Mouse (Mus musculus) liver, embryonic 11.5 days (tissue): ENCODE measurements around the gene Polr3gl. TPM values are rescaled to one million over a fixed set of nuclear protein-coding genes. Genes with fewer than 3 reads are reported as not detected.
A peak's percentile ranks its signal among the peaks of the same experiment; 100 is the strongest.

Experiments used
- ATAC-seq: fragments of 200-750 bp; cut with Nextera tagmentation; replicated peaks from 2 replicates; pipeline ENCODE4 v1.8.0; 2017; ENCODE audit warnings: moderate number of reproducible peaks, mild to moderate bottlenecking, moderate TSS enrichment, moderate library complexity; ENCODE audit not compliant: low FRiP score
- DNase-seq: peaks from one replicate; pipeline ENCODE4 v3.0.0-alpha.2; 2017; ENCODE audit warnings: low spot score
- H3K27ac ChIP-seq: fragments of 300-500 bp; sonication (generic); 2 replicates; pipeline ENCODE4 v1.5.1; 2014; ENCODE audit warnings: mild to moderate bottlenecking, low read depth, low read length, control low read depth
- H3K27me3 ChIP-seq: fragments of 300-500 bp; sonication (generic); replicated peaks from 2 replicates; pipeline ENCODE4 v1.6.1; 2014; ENCODE audit warnings: low read length, mixed read lengths; ENCODE audit not compliant: control insufficient read depth, insufficient read depth
- H3K36me3 ChIP-seq: fragments of 300-500 bp; sonication (generic); 2 replicates; pipeline ENCODE4 v1.6.1; 2014; ENCODE audit warnings: mild to moderate bottlenecking, low read length, moderate library complexity, mixed read lengths; ENCODE audit not compliant: control insufficient read depth, insufficient read depth
- H3K4me1 ChIP-seq: fragments of 300-500 bp; sonication (generic); replicated peaks from 2 replicates; pipeline ENCODE4 v1.6.1; 2014; ENCODE audit warnings: low read length, mixed read lengths; ENCODE audit not compliant: control insufficient read depth, insufficient read depth
- H3K4me2 ChIP-seq: fragments of 300-500 bp; sonication (generic); 2 replicates; pipeline ENCODE4 v1.6.1; 2014; ENCODE audit warnings: mild to moderate bottlenecking, control low read depth, moderate library complexity
- H3K4me3 ChIP-seq: fragments of 300-500 bp; sonication (generic); 2 replicates; pipeline ENCODE4 v1.5.1; 2014; ENCODE audit warnings: low read depth, low read length, control low read depth
- H3K9ac ChIP-seq: fragments of 300-500 bp; sonication (generic); 2 replicates; pipeline ENCODE4 v1.6.1; 2014; ENCODE audit warnings: low read depth, low read length, control low read depth
- H3K9me3 ChIP-seq: fragments of 300-500 bp; sonication (generic); 2 replicates; pipeline ENCODE4 v1.6.1; 2016; ENCODE audit warnings: low read length, inconsistent platforms, mixed read lengths; ENCODE audit not compliant: control insufficient read depth
- WGBS: fragments of 180-500 bp; shearing (Covaris S2); extraction: QIAGEN DNeasy Blood & Tissue Kit; methylation state at CpG from one replicate; pipeline ENCODE4 v1.1.7; 2014; 5-methylcytosine and 5-hydroxymethylcytosine counted together
- polyA plus RNA-seq: library from polyadenylated mRNA; unstranded; fragments of >200 nt; fragmentation: Nextera tagmentation; extraction: Ambion mirVana; gene quantifications from 2 replicates; pipeline ENCODE4 v1.2.1, GENCODE M21; 2014

The Polr3gl gene
- polyA plus RNA-seq, 1 experiment from 2014 or later, result 21.5 TPM

DNA sequence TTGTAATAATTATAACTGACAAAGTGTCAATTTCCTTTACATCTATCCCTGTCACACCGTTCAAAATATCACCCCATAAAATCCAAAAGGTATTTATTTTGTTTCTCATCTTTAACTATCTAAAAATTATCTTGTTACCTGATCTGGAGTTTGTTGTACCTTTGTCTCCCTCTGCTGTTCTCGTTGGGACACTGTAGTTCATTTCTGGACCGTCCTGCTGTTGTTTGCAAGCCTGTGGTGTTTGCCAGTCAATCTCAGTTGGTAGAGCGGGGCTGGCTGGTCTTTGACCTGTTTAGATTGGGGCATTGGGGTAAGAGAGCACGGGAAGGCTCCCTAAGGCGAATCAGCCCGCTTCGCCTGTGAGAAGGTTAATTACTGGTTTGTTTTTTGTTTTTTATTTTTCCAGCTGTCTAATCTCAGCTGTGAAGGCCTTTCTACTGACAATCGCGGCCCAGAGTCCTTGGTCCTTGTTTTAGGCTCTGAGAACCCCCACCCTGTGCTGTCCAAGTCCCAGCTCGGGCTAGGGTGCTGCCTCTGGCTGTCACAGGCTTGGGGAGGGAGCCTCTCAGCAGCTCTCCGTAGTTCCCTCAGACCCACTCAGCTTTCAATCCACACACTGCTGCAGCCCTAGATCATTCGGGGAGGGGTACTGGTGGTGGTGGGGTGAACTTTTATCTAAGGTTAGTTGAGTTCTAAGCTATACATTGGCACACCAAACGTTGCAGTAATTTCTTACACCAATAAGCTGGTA is 52.5 kb downstream of the Polr3gl start:
- ATAC-seq (no peak), DNase-seq (no peak)
- Histone ChIP-seq H3K9me3 (no peaks in the 10 kb centered on the region), H3K4me2 (no peak overlapping the region), H3K27me3 (no peaks in the 10 kb centered on the region), H3K27ac (no peak overlapping the region), H3K9ac (peak overlapping the region; percentile 25; the same call in 1 of the 2 replicates), H3K4me3 (no peak overlapping the region), H3K4me1 (no peaks in the 10 kb centered on the region), H3K36me3 (no peaks in the 10 kb centered on the region)
- 30% methylated on average over 14 of the region's 14 CpGs for WGBS

DNA sequence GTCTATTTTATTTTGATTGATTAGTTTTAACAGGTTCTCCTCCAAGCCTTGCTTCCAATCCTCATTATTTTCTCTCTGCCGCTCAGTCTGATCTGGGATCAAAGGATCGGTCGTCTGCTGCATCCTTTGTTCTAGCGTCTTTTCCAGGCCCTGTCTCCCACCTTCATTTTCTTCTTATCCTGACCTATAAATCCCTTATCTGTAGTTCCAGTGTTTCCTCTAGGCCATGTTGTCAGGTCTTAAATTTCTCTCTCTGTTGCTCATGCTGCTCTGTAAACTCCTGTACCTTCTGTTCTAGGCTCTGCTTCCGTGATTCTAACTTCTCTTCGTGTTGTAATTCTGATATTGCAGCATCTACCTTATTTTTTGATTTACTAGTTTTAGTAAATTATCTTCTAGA is 53.2 kb downstream of the Polr3gl start:
- no peak for DNase-seq
- Histone ChIP-seq H3K4me2 (no peak overlapping the region), H3K4me1 (no peaks in the 10 kb centered on the region), H3K36me3 (no peaks in the 10 kb centered on the region), H3K27ac (no peak overlapping the region), H3K27me3 (no peaks in the 10 kb centered on the region), H3K9me3 (no peaks in the 10 kb centered on the region), H3K4me3 (no peak overlapping the region), H3K9ac (no peak overlapping the region)
- no peak for ATAC-seq
- 43% methylated on average over 6 of the region's 6 CpGs for WGBS

DNA sequence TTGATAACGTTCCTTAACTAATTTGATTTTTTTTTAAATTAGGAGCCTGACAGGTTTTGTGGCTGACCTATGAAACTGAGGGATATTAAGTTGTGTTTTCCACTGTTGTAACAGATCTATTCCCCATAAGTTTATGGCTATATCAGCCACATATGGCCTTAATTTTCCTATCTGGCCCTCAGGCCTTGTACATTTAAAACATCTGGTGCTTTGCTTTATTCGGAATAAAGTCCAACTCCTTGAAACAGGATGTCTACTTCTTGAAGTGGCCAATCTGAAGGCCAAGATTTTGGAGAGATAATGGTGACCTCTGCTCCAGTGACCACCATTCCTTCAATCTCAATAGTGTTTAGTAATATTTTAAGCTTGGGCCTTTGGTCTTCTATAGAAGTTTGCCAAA is 54.7 kb downstream of the Polr3gl start:
- no peaks in the 10 kb centered on the region for H3K4me1 ChIP-seq
- H3K4me3 ChIP-seq, result no peak overlapping the region
- H3K27me3 ChIP-seq, result no peaks in the 10 kb centered on the region
- no peak overlapping the region for H3K9ac ChIP-seq
- H3K27ac ChIP-seq, result no peak overlapping the region
- H3K9me3 ChIP-seq, result no peaks in the 10 kb centered on the region
- H3K36me3 ChIP-seq, result no peaks in the 10 kb centered on the region
- 67% methylated on average over 2 of the region's 2 CpGs for WGBS
- H3K4me2 ChIP-seq, result no peak overlapping the region
- no peak for ATAC-seq
- no peak for DNase-seq

DNA sequence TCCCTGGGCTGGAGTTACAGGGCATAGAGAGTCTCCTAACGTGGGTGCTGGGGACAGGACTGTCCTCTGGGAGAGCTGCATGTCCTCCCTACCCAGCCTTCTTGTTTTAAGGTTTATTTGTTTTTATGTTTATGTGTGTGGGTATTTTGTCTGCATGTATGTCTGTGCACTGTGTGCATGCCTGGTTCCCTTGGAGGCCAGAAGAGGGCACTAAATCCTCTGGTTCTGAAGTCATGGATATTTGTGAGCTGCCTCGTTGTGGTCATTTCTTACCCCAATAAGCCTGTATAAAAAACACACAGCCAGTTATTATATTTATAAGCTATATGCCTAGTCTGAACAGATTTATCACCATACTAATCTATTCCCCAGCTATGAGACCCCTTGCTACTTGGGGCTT is 59.7 kb downstream of the Polr3gl start:
- peaks cover 12% of the 10 kb centered on the region for H3K27me3 ChIP-seq
- no peak for ATAC-seq

DNA sequence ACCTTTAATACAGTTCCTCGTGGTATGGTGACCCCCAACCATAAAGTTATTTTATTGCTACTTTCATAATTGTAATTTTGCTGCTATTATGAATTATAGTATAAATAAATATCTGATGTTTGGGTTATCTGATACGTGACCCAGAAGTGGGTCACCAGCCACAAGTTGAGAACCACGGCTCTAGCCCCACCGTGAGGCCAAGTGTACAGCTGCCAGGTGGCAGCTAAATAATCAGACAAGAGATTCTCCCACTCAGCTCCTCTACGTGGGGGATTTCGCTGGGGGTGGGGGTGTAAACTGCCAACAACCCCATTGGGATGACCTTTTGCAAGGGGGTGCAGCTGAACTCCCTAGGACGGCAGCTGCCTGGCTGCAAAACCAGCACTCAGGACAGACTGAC is 61.9 kb downstream of the Polr3gl start:
- WGBS, result 56% methylated on average over 7 of the region's 7 CpGs
- H3K4me3 ChIP-seq, result no peak overlapping the region
- no peak overlapping the region for H3K9ac ChIP-seq
- H3K9me3 ChIP-seq, result no peaks in the 10 kb centered on the region
- H3K4me2 ChIP-seq, result no peak overlapping the region
- no peak overlapping the region for H3K27ac ChIP-seq
- no peak for ATAC-seq
- peaks cover 2% of the 10 kb centered on the region; the same call in 1 of the 2 replicates for H3K4me1 ChIP-seq
- DNase-seq, result no peak
- no peaks in the 10 kb centered on the region for H3K36me3 ChIP-seq
- H3K27me3 ChIP-seq, result peaks cover 34% of the 10 kb centered on the region

More for the DNA sequence above, 59.7 kb downstream of the Polr3gl start:
- Histone ChIP-seq H3K9me3 (no peaks in the 10 kb centered on the region), H3K4me1 (no peaks in the 10 kb centered on the region), H3K4me2 (no peak overlapping the region), H3K27ac (no peak overlapping the region), H3K9ac (no peak overlapping the region), H3K4me3 (no peak overlapping the region), H3K36me3 (no peaks in the 10 kb centered on the region)
- 48% methylated on average over 2 of the region's 2 CpGs for WGBS
- DNase-seq, result no peak

DNA sequence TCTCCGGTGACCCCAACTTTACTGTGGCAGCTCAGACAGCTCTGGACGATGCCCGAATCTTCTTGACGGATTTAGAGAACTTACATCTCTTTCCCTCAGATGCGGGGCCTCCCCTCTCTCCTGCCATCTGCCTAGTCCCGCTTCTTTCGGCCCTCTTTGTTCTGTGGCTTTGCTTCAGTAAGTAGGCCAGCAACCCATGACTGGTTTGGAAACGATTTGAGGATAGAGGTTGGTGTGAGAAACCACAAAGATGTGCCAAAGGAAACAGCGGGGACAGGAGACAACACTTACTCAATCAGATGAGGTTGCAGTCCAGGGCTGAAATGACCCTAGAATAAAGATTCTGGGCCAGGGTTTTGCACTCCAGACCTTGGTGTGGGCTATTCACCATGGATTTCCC is 65.5 kb downstream of the Polr3gl start:
- Histone ChIP-seq H3K4me3 (no peak overlapping the region), H3K9ac (no peak overlapping the region), H3K27ac (no peak overlapping the region), H3K9me3 (no peaks in the 10 kb centered on the region), H3K27me3 (peaks cover 51% of the 10 kb centered on the region), H3K36me3 (no peaks in the 10 kb centered on the region), H3K4me2 (no peak overlapping the region; the same call in 1 of the 2 replicates), H3K4me1 (peaks cover 4% of the 10 kb centered on the region; the same call in 1 of the 2 replicates)
- DNase-seq, result no peak
- WGBS, result 46% methylated on average over 9 of the region's 9 CpGs
- ATAC-seq, result no peak

Other genes with a start within 250 kb of the Polr3gl start
- not detected in 2 replicates for gene BC107364, start 141.9 kb downstream of the Polr3gl start, polyA plus RNA-seq
- 0.19 and 0.32 TPM in 2 replicates for gene Hfe2, start 69.0 kb downstream of the Polr3gl start, polyA plus RNA-seq
- 41.1 and 44.0 TPM in 2 replicates for gene Txnip, start 36.2 kb downstream of the Polr3gl start, polyA plus RNA-seq
- 0.49 and 1.0 TPM in 2 replicates for gene Gm16253, start 17.2 kb downstream of the Polr3gl start, polyA plus RNA-seq
- gene Ankrd34a, start 2.5 kb upstream of the Polr3gl start, polyA plus RNA-seq, result 0.71 and 1.1 TPM in 2 replicates
- 2.6 and 3.1 TPM in 2 replicates for gene Lix1l, start 7.0 kb upstream of the Polr3gl start, polyA plus RNA-seq
- 176 and 196 TPM in 2 replicates for gene Rbm8a, start 35.8 kb upstream of the Polr3gl start, polyA plus RNA-seq
- gene Pex11b, start 41.2 kb upstream of the Polr3gl start, polyA plus RNA-seq, result 29.0 and 36.7 TPM in 2 replicates
- 0.14 TPM in 1 of 2 replicates, not detected in the other for gene Gm42957, start 41.3 kb upstream of the Polr3gl start, polyA plus RNA-seq
- gene Itga10, start 51.4 kb upstream of the Polr3gl start, polyA plus RNA-seq, result 0.57 and 0.77 TPM in 2 replicates
- gene Ankrd35, start 76.0 kb upstream of the Polr3gl start, polyA plus RNA-seq, result 0.32 and 0.40 TPM in 2 replicates
- 19.6 and 21.1 TPM in 2 replicates for gene Pias3, start 102.2 kb upstream of the Polr3gl start, polyA plus RNA-seq
- 2.4 and 2.5 TPM in 2 replicates for gene Nudt17, start 114.4 kb upstream of the Polr3gl start, polyA plus RNA-seq
- gene Polr3c, start 133.4 kb upstream of the Polr3gl start, polyA plus RNA-seq, result 41.4 and 44.1 TPM in 2 replicates
- gene Rnf115, start 133.5 kb upstream of the Polr3gl start, polyA plus RNA-seq, result 49.6 and 51.5 TPM in 2 replicates
- gene Pdzk1, start 235.1 kb upstream of the Polr3gl start, polyA plus RNA-seq, result 5.4 and 6.0 TPM in 2 replicates
- 0.12 and 0.19 TPM in 2 replicates for gene Cd160, start 235.2 kb upstream of the Polr3gl start, polyA plus RNA-seq